Mouse (Mus musculus) neural tube, embryonic 13.5 days (tissue): ENCODE results near the gene Ly75. TPM values are rescaled to one million over a fixed set of nuclear protein-coding genes. Genes with fewer than 3 reads are reported as not detected.

Experiments
- ATAC-seq: fragments of 200-750 bp; cut with Nextera tagmentation; 2 replicates; pipeline ENCODE4 v1.8.0; 2017; ENCODE audit warnings: low read depth, mild to moderate bottlenecking, moderate TSS enrichment, moderate library complexity
- H3K27ac ChIP-seq: fragments of 300-500 bp; sonication (generic); replicated peaks from 2 replicates; pipeline ENCODE4 v1.5.1; 2015; ENCODE audit warnings: moderate library complexity, mild to moderate bottlenecking, inconsistent platforms
- H3K27me3 ChIP-seq: fragments of 300-500 bp; sonication (generic); 2 replicates; pipeline ENCODE4 v1.6.1; 2015; ENCODE audit warnings: mild to moderate bottlenecking, inconsistent platforms
- H3K36me3 ChIP-seq: fragments of 300-500 bp; sonication (generic); 2 replicates; pipeline ENCODE4 v1.6.1; 2015; ENCODE audit warnings: mild to moderate bottlenecking, inconsistent platforms
- H3K4me1 ChIP-seq: fragments of 300-500 bp; sonication (generic); replicated peaks from 2 replicates; pipeline ENCODE4 v1.6.1; 2015; ENCODE audit warnings: inconsistent platforms
- H3K4me2 ChIP-seq: fragments of 300-500 bp; sonication (generic); 2 replicates; pipeline ENCODE4 v1.6.1; 2015; ENCODE audit warnings: inconsistent platforms, mild to moderate bottlenecking, moderate library complexity
- H3K4me3 ChIP-seq: fragments of 300-500 bp; sonication (generic); 2 replicates; pipeline ENCODE4 v1.5.1; 2015; ENCODE audit warnings: mild to moderate bottlenecking, inconsistent platforms
- H3K9ac ChIP-seq: fragments of 300-500 bp; sonication (generic); 2 replicates; pipeline ENCODE4 v1.6.1; 2015; ENCODE audit warnings: moderate library complexity, mild to moderate bottlenecking, inconsistent platforms
- H3K9me3 ChIP-seq: fragments of 300-500 bp; sonication (generic); 2 replicates; pipeline ENCODE4 v1.6.1; 2016; ENCODE audit warnings: inconsistent platforms
- WGBS: fragments of 180-500 bp; shearing (Covaris S2); methylation state at CpG from one replicate; pipeline ENCODE4 v1.1.7; 2015; 5-methylcytosine and 5-hydroxymethylcytosine counted together
- polyA plus RNA-seq: library from polyadenylated mRNA; unstranded; fragments of >200 nt; fragmentation: Nextera tagmentation; extraction: Ambion mirVana; gene quantifications from 2 replicates; pipeline ENCODE4 v1.2.1, GENCODE M21; 2015

The Ly75 gene
- polyA plus RNA-seq, 1 experiment from 2014 or later = 0.81 TPM

DNA sequence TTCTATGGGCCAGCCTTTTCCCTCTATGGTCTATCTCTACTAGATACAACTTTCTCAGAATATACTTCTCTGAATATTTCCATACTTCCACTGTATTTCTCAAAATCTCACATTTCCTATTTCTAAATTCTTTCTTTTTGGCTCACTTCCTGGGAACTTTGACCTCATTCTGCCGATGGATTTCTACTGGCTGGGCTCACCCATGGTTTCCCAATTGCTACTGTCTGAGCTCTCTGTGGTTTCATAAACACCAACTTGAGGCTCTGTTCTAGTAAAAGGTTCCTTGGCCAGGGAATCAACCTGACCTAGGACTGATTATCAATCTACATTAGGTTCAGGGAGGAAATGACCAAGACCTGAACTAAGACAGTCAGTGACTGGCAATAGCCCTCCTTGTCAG is 93.7 kb downstream of the Ly75 start:
- H3K9me3 ChIP-seq = no peaks in the 10 kb centered on the region
- H3K4me1 ChIP-seq = peaks cover under 1% of the 10 kb centered on the region; the same call in 1 of the 2 replicates
- no peak overlapping the region for H3K9ac ChIP-seq
- no peak overlapping the region for H3K4me3 ChIP-seq
- H3K27me3 ChIP-seq = peaks cover 12% of the 10 kb centered on the region
- H3K4me2 ChIP-seq = no peak overlapping the region
- WGBS = 93% methylated on average over 1 of the region's 1 CpGs
- no peak overlapping the region for H3K27ac ChIP-seq
- H3K36me3 ChIP-seq = no peaks in the 10 kb centered on the region
- ATAC-seq = no peak

GRCm38 (mm10) chr2:60288606-60289005 is 94.5 kb downstream of the Ly75 start:
- H3K9ac ChIP-seq = no peak overlapping the region
- 84% methylated on average over 4 of the region's 4 CpGs for WGBS
- no peak overlapping the region for H3K4me2 ChIP-seq
- no peak overlapping the region for H3K4me3 ChIP-seq
- H3K36me3 ChIP-seq = no peaks in the 10 kb centered on the region
- H3K9me3 ChIP-seq = no peaks in the 10 kb centered on the region
- peaks cover 19% of the 10 kb centered on the region for H3K27me3 ChIP-seq
- H3K4me1 ChIP-seq = peaks cover 9% of the 10 kb centered on the region; the same call in 1 of the 2 replicates
- H3K27ac ChIP-seq = no peak overlapping the region
- ATAC-seq = no peak

DNA sequence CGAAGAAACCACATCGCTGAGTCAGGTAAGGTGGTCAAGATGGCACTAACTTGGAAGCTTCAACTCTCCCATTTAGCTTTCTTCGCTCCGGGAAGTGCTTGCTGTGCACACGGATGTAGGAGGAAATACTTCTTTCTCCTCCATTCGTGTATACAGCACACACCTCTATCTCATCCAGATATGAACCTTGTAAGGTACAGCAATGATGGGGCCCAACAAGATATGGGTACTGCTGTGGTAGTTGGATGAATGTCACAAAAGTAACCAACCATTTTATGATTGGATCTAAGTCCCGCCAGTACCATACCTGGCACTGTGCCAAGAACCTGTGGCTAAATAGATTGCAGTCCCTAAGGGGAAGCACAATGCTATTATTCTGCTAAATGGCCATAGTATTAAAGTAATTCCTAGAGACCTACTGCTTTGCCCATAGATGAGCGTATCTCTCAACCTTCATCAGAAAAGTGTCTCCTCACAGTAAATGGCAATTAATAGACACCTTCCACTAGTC is 97.9 kb downstream of the Ly75 start:
- Histone ChIP-seq H3K27me3 (peaks cover 27% of the 10 kb centered on the region), H3K4me1 (peaks cover 15% of the 10 kb centered on the region; the same call in 1 of the 2 replicates), H3K9ac (no peak overlapping the region), H3K4me3 (no peak overlapping the region), H3K36me3 (no peaks in the 10 kb centered on the region), H3K27ac (no peak overlapping the region), H3K4me2 (no peak overlapping the region), H3K9me3 (no peaks in the 10 kb centered on the region)
- 85% methylated on average over 8 of the region's 8 CpGs for WGBS
- no peak for ATAC-seq

DNA sequence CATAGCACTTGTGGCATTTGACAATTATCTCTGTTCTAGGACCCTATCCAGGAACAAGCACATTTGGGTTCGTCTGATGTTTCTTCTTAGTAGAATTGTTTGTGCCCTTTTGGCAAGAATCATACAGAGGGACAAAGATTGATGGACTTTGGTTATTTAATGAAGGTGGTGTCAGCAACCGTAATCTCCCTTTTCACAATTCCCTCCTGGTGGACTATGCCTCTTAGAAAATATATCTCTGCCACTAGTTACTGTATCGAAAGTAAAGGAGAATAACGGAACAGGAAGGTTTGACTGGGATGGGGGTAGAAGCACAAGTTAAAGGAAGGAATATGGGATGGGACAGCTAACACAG is 98.7 kb downstream of the Ly75 start, which contains the start of gene Cd302:
Gene Cd302, minus strand, starts transcription at position 22 of the 355 bp plus-strand sequence.
- ATAC-seq = no peak

DNA sequence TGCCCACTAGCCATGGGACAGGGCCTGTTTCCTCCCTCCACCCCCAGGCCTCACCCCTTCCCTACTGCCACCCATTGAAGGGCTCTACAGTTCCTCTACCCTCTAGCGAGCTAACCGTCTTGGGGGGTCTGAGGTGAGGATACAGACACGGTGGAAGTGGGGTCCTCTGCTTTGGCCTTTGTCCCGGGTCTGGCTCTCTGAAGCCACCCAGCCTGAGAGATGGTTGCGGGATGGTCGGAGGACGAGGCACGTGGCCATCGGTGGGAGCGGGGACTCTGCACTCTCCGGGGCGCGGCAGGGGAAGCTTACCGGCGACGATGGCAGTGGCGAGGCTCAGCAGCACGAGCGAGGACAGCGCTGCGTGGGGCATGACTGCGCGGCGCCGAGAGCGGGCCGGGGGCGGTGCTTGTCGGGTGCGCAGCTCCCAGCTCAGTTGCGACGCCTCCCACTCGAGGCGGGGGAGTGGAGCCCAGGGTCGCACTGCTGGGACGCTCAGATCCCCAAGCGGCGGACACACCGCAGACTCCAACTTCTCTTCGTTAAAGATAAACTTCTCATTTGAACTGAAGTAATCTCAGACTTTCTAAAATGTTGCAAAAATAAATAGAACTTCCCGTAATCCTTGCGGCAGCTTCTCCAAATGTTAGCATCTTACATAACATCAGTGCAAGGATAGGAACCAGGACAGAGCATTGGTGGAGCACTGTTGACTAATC is 99.2 kb downstream of the Ly75 start:
- H3K9me3 ChIP-seq = no peaks in the 10 kb centered on the region
- H3K27me3 ChIP-seq = peaks cover 27% of the 10 kb centered on the region
- no peak overlapping the region for H3K27ac ChIP-seq
- H3K4me3 ChIP-seq = peak overlapping the region; percentile 42
- peak overlapping the region; percentile 71 for H3K9ac ChIP-seq
- H3K4me2 ChIP-seq = peak overlapping the region; percentile 92
- 1% methylated on average over 42 of the region's 42 CpGs for WGBS
- H3K4me1 ChIP-seq = peaks cover 15% of the 10 kb centered on the region; the same call in 1 of the 2 replicates
- H3K36me3 ChIP-seq = no peaks in the 10 kb centered on the region
- peak; percentile 84 for ATAC-seq

More for the DNA sequence above, 98.7 kb downstream of the Ly75 start, which contains the start of gene Cd302:
- peaks cover 27% of the 10 kb centered on the region for H3K27me3 ChIP-seq
- peak within 1 kb of the TSS; percentile 42 for H3K4me3 ChIP-seq
- H3K4me1 ChIP-seq = peaks cover 15% of the 10 kb centered on the region; the same call in 1 of the 2 replicates
- no peaks in the 10 kb centered on the region for H3K9me3 ChIP-seq
- whole genome bisulfite sequencing = 58% methylated on average over 4 of the region's 4 CpGs
- peak within 1 kb of the TSS; percentile 92 for H3K4me2 ChIP-seq
- H3K36me3 ChIP-seq = no peaks in the 10 kb centered on the region
- peak within 1 kb of the TSS; percentile 71 for H3K9ac ChIP-seq
- H3K27ac ChIP-seq = no peak within 1 kb of the TSS

- Histone ChIP-seq H3K9ac (peak overlapping the region; percentile 71), H3K36me3 (no peaks in the 10 kb centered on the region), H3K9me3 (no peaks in the 10 kb centered on the region), H3K27ac (no peak overlapping the region), H3K27me3 (peaks cover 27% of the 10 kb centered on the region), H3K4me1 (peaks cover 15% of the 10 kb centered on the region; the same call in 1 of the 2 replicates), H3K4me3 (peak overlapping the region; percentile 42), H3K4me2 (peak overlapping the region; percentile 92)
- 11% methylated on average over 9 of the region's 9 CpGs for WGBS
- no peak; the same call in 1 of the 2 replicates for ATAC-seq
These were observed 99.8 kb downstream of the Ly75 start for GRCm38 (mm10) chr2:60283208-60283750.

- 74% methylated on average over 4 of the region's 4 CpGs for WGBS
- H3K27me3 ChIP-seq = peaks cover 27% of the 10 kb centered on the region
- no peaks in the 10 kb centered on the region for H3K36me3 ChIP-seq
- ATAC-seq = no peak
- no peak overlapping the region for H3K4me2 ChIP-seq
- H3K4me1 ChIP-seq = peaks cover 15% of the 10 kb centered on the region; the same call in 1 of the 2 replicates
- H3K27ac ChIP-seq = no peak overlapping the region
- H3K9me3 ChIP-seq = no peaks in the 10 kb centered on the region
- no peak overlapping the region for H3K4me3 ChIP-seq
- H3K9ac ChIP-seq = no peak overlapping the region
These were observed 100.5 kb downstream of the Ly75 start for GRCm38 (mm10) chr2:60282625-60283024.

- no peak for ATAC-seq
- Histone ChIP-seq H3K27me3 (0 out of 2 replicates have a peak, but pooled peaks cover 8% of the 10 kb centered on the region), H3K9me3 (no peaks in the 10 kb centered on the region), H3K36me3 (no peaks in the 10 kb centered on the region), H3K4me3 (no peak overlapping the region), H3K4me2 (no peak overlapping the region), H3K27ac (no peak overlapping the region), H3K9ac (no peak overlapping the region), H3K4me1 (peaks cover 6% of the 10 kb centered on the region; the same call in 1 of the 2 replicates)
- WGBS = 93% methylated on average over 4 of the region's 4 CpGs
These were observed 104.5 kb downstream of the Ly75 start for GRCm38 (mm10) chr2:60278627-60279026.

GRCm38 (mm10) chr2:60269856-60270479 is 113.1 kb downstream of the Ly75 start:
- Histone ChIP-seq H3K9me3 (no peaks in the 10 kb centered on the region), H3K4me2 (no peak overlapping the region), H3K27me3 (no peaks in the 10 kb centered on the region), H3K4me1 (no peaks in the 10 kb centered on the region), H3K27ac (no peak overlapping the region), H3K36me3 (no peaks in the 10 kb centered on the region), H3K9ac (no peak overlapping the region), H3K4me3 (no peak overlapping the region)
- no peak for ATAC-seq
- WGBS = 93% methylated on average over 14 of the region's 14 CpGs

DNA sequence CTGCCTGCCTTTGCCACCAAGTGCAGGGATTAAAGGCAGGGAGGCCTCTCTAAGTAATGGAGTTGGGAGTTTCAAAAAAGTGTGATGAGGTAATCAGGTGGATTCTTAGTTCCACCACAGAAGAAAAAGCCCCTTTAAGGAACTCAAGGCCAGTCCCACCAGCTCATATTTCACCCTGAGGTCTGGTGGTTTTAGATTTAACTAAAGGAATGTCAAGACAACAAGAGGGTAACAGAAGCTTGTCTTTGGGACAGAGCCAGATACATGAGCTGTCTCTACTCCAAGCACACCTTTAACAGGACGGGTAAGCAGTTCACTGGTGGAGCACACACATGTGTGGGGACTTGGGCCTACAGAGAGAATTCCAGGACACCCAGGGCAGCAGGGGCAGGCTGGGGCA is 115.5 kb downstream of the Ly75 start:
- Histone ChIP-seq H3K9ac (no peak overlapping the region), H3K4me2 (no peak overlapping the region), H3K4me1 (no peaks in the 10 kb centered on the region), H3K27me3 (no peaks in the 10 kb centered on the region), H3K27ac (no peak overlapping the region), H3K4me3 (no peak overlapping the region), H3K36me3 (no peaks in the 10 kb centered on the region), H3K9me3 (no peaks in the 10 kb centered on the region)
- 85% methylated on average over 1 of the region's 1 CpGs for WGBS
- ATAC-seq = no peak

- ATAC-seq = no peak
- 86% methylated on average over 5 of the region's 5 CpGs for WGBS
- H3K27ac ChIP-seq = no peak overlapping the region
- no peak overlapping the region for H3K9ac ChIP-seq
- H3K4me3 ChIP-seq = no peak overlapping the region
- no peaks in the 10 kb centered on the region; the same call in 1 of the 2 replicates for H3K9me3 ChIP-seq
- H3K36me3 ChIP-seq = no peaks in the 10 kb centered on the region
- H3K4me1 ChIP-seq = no peaks in the 10 kb centered on the region
- H3K27me3 ChIP-seq = no peaks in the 10 kb centered on the region
- no peak overlapping the region for H3K4me2 ChIP-seq
These were observed 122.3 kb downstream of the Ly75 start for GRCm38 (mm10) chr2:60260621-60261350.
